Mouse (Mus musculus) urinary bladder, postnatal 4 days (tissue): Measurements from ENCODE around the gene Crlf2.

Source experiments
- DNase-seq, 2 experiments: peaks; one replicate each; pipeline ENCODE4 v3.0.0; 2021 to 2022; ENCODE audit warnings: low spot score in 2 of 2

The Crlf2 gene

DNA sequence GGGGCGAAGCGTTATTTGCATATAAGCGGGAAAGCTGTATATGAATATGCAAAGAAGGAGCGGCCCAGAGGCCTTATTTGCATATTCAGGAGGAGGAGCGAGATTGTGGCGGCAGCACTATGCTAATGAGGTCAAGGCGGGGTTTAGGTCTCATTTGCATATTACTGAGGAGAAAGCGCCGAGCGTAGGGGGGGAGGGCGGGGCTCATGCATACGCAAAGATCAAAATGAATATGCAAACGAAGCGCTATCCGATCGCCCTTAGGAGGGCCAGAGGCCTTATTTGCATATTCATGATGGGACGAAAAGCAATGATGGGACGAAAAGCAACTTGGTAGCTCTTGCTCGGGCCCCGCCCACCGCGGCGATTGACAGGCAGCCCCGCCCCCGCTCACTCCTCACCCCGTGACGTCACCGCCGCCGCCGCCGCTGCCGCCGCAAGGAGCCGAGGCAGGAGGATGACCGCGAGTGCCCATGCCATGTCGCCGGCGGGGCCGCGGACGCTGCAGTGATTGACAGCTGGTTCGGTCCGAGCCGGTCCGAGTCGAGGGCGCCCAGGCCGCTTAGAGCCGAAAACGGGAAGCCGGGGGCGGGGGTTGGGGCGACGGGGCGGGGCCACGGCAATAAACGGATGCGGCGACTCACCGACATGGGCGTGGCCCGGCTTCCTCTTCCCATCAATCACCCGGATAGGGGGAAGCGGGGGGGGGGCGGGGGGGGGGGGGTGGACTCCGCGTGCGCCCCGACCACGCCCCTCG, at the start of gene Crlf2:
Crlf2 (minus strand) TSS at position 590 of the 757 bp plus-strand sequence.
- peak; percentile 91 to 94 for DNase-seq

DNA sequence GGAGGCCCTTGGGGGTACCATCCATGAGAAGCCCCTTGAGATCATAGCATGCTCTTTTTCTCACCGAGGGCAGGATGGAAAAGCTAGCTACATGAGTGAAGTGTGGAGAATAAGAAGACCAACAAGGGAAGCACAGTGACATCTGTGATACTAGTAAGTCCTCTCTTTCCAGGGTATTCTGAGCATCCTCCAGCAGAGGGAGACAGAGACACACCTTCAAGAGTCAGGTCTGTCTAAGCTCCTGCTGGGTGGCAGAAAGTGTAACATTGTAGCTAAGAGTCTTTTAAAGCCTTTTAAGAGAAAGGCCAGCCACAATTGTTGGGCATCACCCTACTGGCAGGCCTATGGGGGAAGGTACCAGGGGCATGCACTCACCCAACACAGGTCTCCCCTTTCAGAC, 43.8 kb upstream of the Crlf2 start:
- DNase-seq, result no peak

DNA sequence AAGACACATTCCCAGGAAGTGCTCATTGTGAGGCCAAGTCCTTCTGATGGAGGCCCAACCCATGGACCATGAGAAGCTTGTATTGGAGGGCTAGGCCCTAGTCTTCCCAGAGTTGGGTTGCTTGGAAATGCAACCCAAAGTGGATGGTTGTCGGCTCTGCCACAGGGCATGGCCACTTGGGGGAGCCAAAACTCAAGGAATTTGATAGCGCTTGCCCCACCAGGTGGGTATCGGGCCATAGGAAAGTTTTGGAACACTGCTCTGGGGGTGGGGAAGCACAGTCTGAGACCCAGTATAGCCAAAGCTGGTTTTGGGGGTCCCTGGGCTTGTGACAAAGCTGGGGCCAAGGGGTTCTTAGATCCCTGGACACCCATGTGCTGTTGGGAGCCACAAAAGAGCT, 42.3 kb upstream of the Crlf2 start:
- no peak for DNase-seq

DNA sequence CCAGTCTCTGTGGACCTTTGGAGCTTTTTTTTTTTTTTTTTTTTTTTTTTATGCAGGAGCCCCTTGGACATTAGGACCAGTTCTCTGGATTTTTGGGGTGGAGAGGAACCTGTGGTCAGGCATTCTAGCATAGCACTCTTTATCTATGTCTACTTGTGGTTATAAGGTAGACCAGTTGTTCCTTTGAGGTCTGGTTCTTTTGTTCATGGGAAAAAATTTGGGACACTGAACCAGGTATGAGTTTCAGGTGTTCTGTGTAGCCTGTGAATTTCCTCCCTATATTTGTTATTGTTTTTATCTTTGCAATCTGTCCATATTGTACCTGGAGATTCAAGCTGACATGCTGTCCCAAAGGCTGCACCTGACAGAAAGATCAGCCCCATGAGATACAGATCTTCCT, 40.1 kb upstream of the Crlf2 start:
- DNase-seq, result no peak

DNA sequence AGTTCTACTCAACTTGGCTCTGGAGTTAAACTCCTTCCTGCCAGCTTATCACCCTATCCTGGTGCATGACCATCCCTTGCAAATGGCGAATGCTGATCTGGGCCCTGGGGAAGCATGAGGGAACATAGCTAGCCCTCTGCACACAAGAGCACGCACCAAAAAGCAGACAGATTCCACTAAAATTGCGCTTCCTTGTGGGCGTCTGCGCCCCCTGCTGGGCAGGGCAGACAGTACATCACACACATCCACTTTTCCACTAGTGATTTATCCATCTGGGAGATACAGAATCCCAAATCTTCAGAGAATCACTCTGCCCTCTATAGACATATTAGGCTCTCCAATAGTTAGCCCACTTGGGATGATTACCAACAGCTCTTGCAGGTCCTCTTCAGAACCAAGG, 37.9 kb upstream of the Crlf2 start:
- DNase-seq, result no peak

DNA sequence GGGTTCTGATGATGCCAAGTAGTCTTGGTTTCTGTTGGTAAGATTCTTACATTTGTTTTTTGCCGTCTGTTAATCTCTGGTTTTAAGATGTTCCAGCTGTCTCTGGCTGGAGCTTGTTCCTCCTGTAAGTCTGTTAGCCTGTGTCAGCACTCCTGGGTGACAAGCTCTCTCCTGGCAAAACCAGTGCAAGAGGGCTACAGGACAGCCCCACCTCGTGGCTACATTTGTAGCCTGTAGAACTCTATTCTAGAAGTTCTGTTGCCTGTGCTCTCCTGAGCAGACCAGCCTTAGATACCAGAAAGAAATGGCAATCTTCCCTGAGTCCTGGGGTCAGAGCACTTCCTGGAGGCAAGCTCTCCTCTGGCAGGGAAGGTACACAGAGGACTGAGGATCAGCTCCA, 4.0 kb upstream of the Crlf2 start:
- no peak for DNase-seq

DNA sequence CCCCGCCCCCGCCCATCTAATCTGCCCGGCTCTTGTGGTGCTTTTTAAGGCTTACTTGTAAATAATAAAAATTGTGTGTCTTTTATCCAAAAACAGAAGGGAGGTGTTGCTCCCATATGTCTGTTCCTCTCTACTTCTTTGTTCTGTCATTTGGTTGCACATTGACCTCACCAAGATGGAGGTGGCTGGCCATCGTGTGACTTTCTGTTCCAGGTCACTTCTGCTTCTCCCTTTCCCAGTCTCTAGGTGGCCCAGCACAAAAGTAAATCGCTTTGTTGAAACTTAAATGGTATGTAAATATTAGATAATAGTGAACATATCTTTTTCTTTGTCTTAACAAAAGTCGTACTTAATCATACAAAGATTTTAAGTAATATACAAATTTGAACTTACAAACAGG, 398 bp upstream of the Crlf2 start:
- no peak for DNase-seq

DNA sequence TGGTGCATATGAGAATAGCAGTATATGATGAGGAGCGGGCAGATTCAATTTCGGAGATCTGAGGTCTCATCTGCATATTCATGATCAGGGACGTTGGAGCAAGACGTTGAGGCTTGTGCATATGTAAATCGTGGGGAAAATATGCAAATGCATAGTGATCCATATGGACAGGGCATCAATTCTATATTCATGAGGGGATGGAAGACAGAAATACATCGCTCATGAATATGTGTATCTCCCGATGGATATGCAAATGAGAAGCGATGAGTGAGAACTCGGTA, 730 bp downstream of the Crlf2 start:
- DNase-seq, result no peak

DNA sequence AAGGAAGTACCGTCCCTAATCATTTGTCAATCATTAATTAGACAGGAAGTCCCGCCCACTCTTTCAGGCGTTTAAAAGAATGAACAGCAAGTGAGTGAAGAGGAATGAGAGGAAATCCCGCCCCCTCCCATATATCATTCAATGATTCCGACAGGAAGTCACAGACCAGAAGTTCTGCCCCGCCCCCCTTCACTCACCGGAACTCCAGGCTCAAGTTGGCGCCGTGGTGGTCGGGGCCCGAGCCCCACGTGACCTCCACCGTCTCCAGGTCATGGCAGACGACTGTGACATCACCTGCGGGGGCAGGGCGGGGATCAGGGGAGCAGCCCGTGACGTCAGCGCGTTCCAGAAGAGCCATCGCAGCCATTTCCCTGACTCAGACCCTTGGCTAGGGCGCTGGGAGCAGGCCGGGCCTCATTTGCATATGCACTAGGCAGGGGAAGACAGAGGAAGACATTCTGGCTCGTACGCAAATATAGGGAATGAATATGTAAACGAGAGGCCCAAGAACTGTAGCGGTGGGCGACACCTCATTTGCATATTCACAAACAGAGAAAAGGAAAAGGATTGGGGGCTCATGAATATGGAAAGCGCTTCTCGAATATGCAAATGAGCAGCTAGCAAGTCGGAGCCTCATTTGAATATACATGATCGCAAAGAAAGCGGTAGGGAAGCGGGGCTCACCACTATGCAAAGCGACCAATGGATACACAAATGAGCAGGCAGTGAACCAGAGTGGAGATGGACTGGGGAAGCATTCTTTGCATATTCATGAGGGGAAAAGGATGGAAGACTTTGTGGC, 1.3 kb downstream of the Crlf2 start:
- DNase-seq, result peak; percentile 96

DNA sequence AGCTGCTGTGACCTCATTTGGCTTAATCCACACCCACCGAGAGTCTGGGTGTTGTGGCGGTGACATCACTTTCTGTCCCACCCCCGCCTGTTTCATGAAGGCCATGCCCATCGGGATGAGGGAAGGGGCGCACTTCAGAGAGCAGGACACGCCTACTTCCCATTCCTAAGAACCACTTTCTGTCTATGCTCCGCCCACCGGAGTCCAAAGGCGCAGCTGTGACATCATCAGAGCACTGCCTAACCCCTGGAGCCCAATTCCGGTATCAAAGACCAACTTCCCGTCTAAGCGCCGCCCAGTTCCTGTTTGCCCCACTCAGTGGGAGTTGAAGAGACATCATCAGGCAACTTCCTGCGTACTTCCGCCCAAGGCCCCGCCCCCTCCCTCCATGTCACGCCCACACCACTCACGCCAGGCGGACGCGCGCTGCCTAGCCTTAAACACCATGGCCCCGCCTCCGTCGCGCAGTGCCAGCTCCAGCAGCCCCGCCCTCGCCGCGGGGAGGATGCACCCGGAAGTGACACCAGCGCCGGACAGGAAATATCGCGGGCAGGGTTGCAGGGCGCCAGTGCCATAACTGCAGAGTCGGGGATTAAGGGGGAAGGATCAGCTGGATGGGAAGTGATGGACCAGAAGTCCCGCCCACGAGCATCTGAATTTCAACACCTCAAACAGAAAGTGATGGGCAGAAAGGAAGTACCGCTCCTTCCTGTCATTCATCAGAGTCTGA, 2.0 kb downstream of the Crlf2 start:
- peak; percentile 95 for DNase-seq

DNA sequence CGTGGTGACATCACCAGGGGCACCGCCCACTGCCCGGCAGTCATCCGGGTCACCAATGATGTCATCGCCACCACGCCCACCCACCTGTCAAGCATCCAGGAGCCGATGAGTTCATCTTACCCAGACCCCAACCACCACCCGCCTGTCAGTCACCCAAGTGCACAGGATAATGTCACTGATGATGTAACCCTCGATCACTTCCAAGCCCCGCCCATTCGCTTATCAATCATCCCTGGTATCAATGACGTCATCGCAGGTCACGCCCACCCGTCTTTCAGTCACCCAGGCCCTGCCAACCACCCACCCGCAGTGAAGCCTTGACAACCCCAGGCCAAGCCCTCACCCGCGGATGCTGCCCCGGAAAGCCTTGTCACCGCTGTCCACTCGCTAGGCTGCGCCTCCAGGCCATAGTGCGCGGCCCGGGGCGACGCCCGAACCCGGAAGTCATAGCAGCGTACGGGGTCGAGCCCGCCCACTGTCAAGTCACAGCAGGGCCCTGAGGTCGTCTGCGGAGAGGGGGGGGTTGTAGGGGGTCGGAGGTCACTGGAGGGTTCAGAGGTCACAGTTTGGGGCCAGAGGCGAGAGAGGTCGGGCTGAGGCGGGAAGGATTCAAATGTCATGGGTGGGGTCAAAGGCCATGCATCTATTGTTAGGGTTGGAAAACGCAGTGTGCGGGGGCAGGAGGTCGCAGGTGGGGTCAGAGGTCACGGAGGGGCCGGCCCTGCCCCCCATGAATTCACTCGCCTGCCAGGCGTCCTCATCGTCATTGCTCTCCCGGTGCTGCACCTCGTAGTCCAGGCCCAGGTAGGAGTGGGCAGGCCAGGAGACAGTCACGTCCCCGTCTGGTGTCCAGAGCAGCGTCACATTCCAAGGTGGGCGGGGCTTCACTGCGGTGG, 2.9 kb downstream of the Crlf2 start:
- DNase-seq, result peak in 1 of 2 experiments; percentile 39

DNA sequence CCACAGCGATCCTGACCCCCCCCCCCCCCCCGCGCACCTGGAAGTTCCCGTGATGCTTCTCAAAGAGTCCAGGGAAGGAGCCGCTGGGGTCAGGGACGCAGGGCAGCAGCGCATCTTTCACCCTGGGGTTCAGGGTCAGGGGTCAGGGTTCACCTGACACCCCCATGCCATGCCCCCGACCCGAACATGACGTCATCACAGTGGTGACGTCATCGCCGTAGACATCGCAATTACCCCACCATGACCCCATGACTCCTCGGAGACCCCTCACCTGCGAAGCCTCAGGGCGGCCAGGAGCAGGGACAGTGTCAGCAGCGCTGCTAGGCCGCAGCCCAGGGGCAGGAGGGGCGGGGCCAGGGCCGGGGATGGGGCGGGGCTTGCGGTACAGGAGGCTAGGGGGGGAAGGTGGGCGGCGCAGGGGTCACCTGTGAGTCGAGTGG, 3.5 kb downstream of the Crlf2 start:
- DNase-seq, result peak in 1 of 2 experiments; percentile 26

DNA sequence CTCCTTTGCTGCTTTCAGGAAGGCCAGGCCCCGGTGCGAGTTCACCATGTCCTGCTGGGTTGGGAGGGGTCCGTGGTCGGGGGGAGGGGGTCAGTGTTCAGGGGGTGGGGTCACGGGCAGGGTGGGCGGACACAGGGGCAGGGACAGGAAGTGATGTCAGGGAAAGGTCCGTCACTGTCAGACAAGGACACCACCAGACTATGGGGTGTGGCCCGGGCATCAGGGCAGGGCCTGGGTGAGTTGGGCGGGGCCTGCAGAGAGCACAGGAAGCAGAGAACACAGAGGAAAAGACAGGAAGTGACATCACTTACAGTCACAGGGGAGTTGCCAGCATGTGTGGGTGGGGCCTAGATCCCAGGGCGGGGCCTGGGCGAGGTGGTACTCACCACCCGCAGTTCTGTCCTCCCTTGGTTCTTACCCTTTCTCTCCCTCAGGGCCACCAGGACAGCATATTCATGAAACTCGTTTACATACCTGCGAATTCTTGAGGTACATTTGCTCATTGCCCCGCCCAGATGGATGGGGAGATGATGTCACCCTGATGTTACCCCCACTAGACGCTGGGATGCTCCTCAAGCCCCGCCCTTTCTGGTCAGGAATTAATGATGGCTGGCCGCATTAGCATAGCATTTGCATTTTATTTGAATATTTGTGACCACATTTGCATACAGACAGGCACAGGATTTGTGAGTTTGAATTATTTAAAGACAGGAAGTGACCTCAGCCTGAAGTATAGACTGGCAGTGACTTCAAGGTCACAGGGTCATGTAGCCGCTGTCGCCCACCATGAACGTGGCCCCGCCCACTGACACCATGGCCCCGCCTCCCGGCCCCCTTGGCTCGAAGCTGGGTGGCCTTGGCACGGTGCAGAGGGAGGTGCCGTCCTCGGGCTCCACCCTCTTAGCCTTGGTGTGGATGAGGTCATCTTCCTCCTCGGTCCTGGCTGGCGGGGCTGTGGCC, 4.4 kb downstream of the Crlf2 start:
- peak in 1 of 2 experiments; percentile 21 for DNase-seq

DNA sequence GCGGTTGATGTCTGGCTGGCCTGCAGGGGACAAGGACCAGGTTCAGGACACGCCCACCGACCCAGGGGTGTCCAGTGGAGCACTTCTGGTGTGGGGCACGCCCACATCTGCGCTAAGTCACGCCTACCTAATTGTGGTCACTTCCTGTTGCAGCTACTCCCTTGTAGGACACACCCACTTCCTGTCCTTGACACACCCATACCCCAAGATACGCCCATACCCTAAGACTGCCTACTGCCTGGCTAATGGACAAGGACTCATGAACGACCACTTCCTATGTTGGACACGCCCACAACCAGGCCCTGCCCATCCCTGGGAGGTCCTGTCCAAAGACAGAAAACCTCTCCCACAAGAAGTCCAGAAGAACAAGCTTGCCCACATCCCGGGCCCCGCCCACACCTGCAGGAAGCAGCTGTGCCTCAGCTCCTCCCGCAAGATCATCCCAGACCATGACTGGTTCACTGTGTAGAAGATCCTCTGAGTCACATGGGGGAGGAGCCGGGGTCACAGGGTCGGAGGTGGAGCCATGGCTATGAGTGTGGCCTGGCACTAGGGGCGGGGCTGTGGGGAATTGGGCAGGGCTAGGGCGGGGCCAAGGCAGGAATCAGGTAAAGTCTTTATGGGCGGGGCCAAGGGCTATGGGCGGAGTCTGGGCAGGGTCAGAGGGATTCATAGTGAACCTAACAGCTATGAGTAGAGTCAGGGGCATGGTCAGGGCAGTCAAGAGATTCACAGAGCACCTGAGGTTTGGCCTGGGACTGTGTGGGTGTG, 5.4 kb downstream of the Crlf2 start:
- peak in 1 of 2 experiments; percentile 19 for DNase-seq

DNA sequence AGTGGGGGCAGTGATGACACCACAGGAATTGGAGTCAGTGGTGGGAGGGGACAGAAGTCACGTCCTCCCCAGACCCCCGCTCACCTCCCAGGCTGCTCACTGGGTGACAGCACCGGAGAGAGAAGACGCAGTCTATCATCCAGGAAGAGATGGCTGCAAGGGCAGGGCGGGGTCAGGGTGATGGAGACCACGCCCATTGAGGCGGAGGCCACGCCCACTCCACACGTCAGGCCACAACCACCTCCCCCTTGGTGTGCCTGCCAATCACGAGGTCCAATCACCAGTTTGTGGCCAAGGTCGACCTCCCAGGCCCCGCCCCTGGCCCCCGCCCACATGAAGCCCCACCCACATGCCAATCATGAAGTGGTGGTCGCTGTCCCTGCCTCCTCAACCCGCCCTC, 6.3 kb downstream of the Crlf2 start:
- DNase-seq, result no peak

DNA sequence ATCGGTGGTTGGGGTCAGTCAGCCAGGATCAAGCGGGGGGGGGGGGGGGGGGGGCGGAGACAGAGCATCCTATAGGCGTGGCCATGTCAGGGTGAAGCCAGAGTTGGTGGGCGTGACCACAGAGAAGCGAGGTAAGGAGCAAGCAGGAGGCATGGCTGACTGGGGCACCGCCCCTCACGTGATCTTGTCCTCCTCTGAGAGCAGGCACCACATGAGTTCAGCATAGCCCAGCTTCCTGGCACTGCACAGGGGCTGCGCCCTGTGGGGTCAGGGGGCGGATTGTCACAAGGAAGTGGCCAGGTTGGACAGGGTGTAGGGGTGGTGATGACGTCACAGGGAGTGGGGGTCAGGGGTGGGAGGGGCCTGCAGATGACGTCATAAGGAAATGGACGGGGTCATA, 6.7 kb downstream of the Crlf2 start:
- DNase-seq, result no peak

DNA sequence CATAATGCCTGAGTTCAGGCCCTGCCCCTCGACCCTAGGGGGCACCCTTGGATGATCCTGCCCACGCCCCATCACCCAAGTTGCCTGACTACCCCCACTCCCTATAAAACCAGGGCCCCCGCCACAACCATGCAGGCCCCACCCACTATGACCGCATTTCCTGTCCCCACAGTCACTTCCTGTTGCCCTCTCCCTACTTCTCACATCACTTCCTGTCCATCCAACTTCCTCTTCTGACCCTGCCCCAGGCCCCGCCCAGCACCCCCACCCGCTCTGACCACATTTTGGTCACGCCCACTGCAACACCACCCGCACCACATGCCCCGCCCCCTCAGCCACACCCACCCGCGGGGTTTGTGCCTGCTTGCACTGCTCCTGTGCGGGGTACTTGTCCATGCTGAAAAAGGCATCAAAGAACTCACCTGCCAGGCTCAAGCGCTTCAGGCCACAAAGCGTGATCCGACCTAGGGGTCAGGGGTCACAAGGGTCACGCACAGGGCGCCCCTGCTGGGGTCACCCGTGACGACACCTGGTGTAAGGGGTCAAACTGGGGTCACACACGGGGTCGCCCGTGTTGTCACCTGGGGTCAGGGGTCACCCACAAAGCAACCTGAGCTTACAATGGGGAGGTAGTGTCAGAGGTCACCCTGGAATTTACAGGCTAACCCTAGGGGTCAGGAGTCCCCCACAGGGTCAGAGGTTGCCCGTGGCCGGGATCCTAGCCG, 7.6 kb downstream of the Crlf2 start:
- peak in 1 of 2 experiments; percentile 25 for DNase-seq

DNA sequence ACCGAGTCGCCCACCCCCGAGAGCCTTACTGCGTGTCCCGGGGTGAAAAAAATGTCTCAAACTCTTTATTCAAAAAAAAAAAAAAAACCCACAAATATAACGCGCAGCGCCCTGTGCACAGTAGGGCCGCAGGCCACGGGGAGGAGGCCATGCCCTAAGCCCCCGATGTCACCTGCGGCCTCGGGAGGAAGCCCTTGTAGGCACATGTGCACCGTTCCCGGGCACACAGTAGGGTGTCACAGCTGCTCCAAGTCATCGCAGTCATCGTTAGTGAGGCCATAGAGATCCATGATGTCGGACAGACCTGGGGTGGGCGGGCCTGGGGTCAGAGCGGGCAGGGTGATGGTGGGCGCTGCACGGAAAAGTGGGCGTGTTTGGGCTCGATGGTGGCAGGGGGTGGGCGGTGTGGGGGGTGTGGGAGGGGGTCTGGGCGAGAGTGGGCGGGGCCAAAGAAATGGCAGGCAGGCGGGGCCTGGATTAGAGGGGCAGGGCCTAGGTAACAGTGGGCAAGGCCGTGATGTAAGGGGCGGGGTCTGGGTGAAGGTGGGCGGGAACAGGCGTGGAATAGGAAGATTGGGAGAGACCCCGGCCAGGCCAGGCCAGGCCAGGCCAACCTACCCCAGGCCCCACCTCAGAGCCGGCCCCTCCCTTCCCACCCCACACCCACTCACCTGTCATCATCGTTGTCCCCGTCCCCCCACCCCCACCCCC, 8.4 kb downstream of the Crlf2 start:
- DNase-seq, result no peak
